Mouse (Mus musculus): ENCODE measurements around the gene Phc2.

DNA sequence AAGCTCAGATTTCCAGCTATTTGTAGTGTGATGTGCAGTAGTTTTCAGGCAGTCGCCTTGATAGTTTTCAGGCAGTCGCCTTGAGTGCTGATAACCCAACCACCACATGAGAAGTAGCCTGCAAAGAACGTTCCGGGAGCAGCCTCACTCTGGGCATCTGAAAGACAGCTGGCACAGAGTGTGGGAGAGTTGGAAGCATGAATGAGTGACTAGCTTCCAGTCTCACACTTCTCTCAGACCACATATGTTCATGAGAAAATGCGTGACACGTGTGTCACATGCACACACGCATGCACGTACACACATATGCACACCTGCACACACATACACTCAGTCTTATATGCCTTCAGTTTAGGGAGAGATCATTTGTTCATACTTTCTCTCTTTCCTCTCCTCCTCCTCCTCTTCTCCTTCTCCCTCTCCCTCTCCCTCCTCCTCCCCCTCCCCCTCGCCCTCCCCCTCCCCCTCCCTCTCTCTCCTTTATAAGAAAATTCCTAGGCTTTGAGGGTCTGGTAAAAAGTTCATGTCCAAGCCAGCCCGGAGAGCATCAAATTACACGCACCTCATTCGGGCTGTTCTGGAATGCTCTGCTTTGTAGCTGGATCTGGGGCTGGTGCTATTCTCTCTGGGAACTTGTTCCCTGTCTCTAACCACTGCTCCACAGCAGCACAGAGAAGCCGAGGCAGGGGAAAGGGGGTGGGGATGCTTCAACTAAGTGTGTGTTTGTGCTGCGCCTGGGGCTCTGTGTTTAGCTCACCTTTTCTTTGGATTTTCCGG, 37.8 kb downstream of the Phc2 start:
- TF ChIP-seq CTCF (conservative IDR thresholded peaks at IDR 0.05; ENCODE audit: low read length) = no peak
- TF ChIP-seq POU5F1 (IDR thresholded peaks at IDR 0.05; ENCODE audit: borderline replicate concordance, low read length) = no peak

Measured in E14TG2a.4 (cell line).